Mouse (Mus musculus): ENCODE data around the gene Krtap3-1.
A peak's percentile ranks its signal among the peaks of the same experiment; 100 is the strongest.
"Not testable (repeated sequence)": the region's sequence is repeated elsewhere in the genome, so short reads cannot be mapped to it uniquely, and the experiment has no call there.

Gene Krtap3-1

GRCm38 (mm10) chr11:99566530-99566929 lies at the start of gene Krtap3-1:
Gene Krtap3-1, minus strand, starts transcription at chr11:99566630.
- DNase-seq (ENCODE audit: extremely low read depth, insufficient read length, low spot score), result no peak

DNA sequence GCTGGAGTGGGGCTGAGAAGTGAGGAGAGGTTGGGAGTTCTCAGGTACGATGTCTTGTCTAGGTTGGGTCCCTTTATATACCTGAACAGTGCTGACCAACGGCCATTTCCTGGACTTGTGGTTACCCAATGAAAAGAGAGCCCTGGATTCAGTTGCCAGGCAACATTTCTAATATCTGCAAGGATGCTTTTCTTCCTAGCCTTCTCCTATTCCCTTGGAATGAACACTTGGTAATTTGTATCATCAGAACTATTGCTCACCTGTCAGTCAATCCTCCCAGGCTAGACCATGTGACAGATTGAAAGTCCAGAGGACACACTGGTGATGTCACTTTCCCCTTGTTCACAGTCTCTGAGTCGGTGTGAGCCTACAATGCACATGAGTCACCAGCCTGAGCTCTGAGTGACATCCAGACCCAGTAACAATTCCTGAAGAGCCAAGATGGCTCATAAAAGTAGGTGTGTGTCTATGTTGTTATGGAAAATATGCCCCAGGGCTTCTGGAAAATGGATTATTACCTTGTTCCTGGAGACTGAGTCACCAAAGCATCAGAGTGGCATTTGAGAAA lies 48.5 kb upstream of the Krtap3-1 start, which contains the start of gene Krtap2-4:
TSS of gene Krtap2-4 (minus strand) at position 51 of the 568 bp plus-strand sequence.
- DNase-seq (ENCODE audit: extremely low read depth, insufficient read length, low spot score), result peak; percentile 28

DNA sequence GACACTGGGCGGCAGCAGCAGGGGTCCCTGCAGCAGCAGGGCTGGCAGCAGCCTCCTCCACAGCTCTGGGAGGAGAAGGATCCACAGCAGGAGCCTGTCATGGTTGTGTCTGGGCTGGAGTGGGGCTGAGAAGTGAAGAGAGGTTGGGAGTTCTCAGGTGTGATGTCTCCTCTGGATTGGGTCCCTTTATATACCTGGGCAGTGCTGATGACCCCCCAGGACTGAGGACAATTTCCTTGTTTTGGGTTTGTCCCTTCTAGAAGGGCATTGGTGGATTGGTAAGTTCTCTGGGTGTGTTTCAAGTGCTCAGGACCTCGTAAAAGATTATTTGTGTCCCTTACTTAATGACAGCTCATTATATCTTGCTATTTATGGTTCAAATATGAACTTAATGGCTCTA lies 43.7 kb upstream of the Krtap3-1 start, which contains the start of gene Gm11937:
TSS of gene Gm11937 (minus strand) at position 101 of the 400 bp plus-strand sequence.
- not testable (repeated sequence) for DNase-seq (ENCODE audit: extremely low read depth, insufficient read length, low spot score)

DNA sequence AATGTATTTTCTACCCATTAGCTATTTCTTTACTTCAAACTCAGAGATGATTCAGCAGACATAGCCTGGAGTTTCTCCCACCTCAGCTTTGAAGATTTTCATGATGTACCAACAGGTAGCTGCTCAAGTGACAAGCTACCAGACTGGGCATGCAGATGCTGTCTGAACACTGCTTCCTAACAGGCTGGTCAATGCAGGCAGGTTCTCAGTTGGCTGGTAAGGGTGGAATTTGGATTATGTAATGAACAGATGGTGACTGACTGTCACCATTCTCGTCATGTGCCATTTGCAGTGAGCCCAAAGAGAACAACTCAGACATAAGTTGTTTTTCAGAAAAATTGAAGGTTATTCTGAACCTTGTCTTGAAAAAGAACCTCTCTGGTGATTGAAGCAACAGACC lies 42.7 kb upstream of the Krtap3-1 start:
- DNase-seq (ENCODE audit: extremely low read depth, insufficient read length, low spot score), result no peak

DNA sequence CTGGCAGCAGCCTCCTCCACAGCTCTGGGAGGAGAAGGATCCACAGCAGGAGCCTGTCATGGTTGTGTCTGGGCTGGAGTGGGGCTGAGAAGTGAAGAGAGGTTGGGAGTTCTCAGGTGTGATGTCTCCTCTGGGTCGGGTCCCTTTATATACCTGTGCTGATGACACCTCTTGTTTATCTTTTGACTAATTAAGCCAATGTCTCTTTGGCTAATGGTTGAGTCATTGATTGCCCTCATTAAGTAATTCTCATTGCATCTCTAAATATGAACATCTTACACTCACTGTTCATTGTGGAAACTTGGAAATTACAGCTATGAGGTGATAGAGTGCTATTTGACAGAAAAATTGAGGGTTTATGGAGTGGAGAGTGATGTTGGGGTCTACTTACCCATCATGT lies 36.8 kb upstream of the Krtap3-1 start, which contains the start of gene Gm11938:
TSS of gene Gm11938 (minus strand) at position 101 of the 400 bp plus-strand sequence.
- DNase-seq (ENCODE audit: extremely low read depth, insufficient read length, low spot score), result not testable (repeated sequence)

DNA sequence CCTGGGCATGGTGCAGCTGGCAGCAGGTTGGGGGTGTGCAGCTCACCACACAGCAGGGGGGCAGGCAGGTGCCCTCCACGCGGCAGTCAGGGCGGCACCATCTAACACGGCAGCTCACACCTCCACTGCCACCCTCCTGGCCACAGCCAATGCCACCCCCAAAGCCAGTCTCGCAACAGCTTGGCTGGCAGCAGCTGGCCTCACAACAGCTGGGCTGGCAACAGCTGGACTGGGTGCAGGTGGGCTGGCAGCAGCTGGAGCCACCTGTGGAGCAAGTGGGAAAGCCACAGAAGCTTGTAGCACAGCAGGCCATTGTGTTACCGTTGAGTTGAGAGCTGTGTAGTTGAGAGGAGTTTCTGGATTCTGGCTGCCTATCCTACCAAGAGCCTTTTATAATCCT lies 31.3 kb upstream of the Krtap3-1 start, which contains the start of gene Krtap9-3:
TSS of gene Krtap9-3 (minus strand) at position 364 of the 400 bp plus-strand sequence.
- DNase-seq (ENCODE audit: extremely low read depth, insufficient read length, low spot score), result peak; percentile 11

DNA sequence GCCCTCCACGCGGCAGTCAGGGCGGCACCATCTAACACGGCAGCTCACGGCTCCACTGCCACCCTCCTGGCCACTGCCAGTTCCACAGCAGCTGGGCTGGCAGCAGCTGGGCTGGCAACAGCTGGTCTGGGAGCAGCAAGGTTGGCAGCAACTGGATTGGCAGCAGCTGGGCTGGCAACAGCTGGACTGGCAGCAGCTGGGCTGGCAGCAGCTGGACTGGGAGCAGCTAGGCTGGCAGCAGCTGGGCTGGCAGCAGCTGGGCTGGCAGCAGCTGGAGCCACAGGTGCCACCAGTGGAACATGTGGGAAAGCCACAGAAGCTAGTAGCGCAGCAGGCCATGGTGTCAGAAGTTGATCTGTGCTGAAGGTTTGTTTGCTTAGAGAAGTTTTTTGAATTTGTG lies 24.6 kb upstream of the Krtap3-1 start, which contains the start of gene Krtap1-3:
TSS of gene Krtap1-3 (minus strand) at position 359 of the 400 bp plus-strand sequence.
- DNase-seq (ENCODE audit: extremely low read depth, insufficient read length, low spot score), result peak; percentile 39

DNA sequence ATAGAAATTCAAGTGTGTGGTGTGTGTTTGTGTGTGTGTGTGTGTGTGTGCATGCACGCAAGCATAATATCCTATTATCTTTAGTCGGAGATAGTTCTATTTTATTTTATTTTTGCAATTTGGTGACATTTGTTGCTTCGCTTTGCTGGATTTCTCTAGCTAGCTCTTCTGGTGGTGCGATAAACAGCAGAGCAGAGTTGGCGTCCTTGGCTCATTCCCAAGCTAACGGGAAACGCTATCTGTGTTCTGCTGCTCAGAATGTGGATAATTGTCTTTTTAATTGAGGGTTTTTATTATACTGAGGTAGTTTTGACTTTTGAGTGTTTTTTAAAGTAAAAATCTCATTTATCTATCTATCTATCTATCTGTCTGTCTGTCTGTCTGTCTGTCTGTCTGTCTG lies 18.7 kb upstream of the Krtap3-1 start:
- DNase-seq (ENCODE audit: extremely low read depth, insufficient read length, low spot score), result no peak

- DNase-seq (ENCODE audit: extremely low read depth, insufficient read length, low spot score), result peak; percentile 17
Observed at GRCm38 (mm10) chr11:99583245-99583704, 16.8 kb upstream of the Krtap3-1 start, which contains the start of gene Krtap1-4. Gene Krtap1-4, minus strand, starts transcription at chr11:99583654.

- peak; percentile 76 for DNase-seq (ENCODE audit: extremely low read depth, insufficient read length, low spot score)
Observed at GRCm38 (mm10) chr11:99581564-99581963, 15.1 kb upstream of the Krtap3-1 start.

DNA sequence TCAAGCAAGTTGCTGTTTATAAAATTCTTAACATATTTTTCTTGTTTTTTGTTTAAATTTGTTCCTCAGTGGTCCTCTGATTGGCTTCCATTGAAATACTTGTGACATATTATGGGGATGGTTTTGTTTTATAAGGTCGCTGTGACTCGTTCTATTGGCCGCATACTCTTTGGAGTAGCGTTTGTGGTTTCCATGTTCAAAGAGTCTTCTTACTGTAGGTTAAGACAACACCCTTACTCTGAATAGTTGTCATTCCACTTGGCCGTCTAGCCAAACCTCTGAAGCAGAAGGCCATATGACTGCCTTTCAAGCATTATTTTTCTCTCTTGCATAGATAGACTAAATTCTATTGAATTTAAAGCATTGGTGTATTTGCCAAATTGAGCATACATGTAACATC lies 14.6 kb upstream of the Krtap3-1 start:
- DNase-seq (ENCODE audit: extremely low read depth, insufficient read length, low spot score), result peak; percentile 73

- DNase-seq (ENCODE audit: extremely low read depth, insufficient read length, low spot score), result peak; percentile 77
Observed at GRCm38 (mm10) chr11:99580636-99581035, 14.2 kb upstream of the Krtap3-1 start, which contains the start of gene Krtap1-5. Gene Krtap1-5, minus strand, starts transcription at chr11:99581016.

GRCm38 (mm10) chr11:99574106-99574505 lies 7.7 kb upstream of the Krtap3-1 start:
- peak; percentile 48 for DNase-seq (ENCODE audit: extremely low read depth, insufficient read length, low spot score)

- DNase-seq (ENCODE audit: extremely low read depth, insufficient read length, low spot score), result no peak
Observed at GRCm38 (mm10) chr11:99573164-99573563, 6.7 kb upstream of the Krtap3-1 start.

DNA sequence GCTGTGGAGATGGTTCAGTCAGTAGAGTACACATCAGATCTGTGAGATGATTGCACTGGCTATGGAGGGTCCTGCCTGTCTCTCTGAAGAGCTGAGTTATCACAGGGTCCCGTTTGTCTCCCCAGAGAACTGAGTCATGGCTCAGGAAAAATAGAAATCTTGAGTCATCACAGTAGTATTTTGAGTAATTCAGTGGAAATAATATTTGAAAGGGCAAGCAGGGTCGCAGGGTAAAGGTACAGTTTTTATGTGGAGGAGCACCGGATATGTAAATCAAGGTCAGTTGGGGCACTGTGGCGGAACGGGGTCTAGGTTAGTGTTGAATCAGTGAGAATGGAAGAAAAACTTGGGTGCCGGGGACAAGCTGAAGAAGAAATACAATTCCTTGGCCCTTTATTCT lies 3.9 kb downstream of the Krtap3-1 start:
- DNase-seq (ENCODE audit: extremely low read depth, insufficient read length, low spot score), result no peak

GRCm38 (mm10) chr11:99559366-99559765 lies 7.1 kb downstream of the Krtap3-1 start, which contains the start of gene Gm11939:
Gene Gm11939, minus strand, starts transcription at chr11:99559466.
- no peak for DNase-seq (ENCODE audit: extremely low read depth, insufficient read length, low spot score)

DNA sequence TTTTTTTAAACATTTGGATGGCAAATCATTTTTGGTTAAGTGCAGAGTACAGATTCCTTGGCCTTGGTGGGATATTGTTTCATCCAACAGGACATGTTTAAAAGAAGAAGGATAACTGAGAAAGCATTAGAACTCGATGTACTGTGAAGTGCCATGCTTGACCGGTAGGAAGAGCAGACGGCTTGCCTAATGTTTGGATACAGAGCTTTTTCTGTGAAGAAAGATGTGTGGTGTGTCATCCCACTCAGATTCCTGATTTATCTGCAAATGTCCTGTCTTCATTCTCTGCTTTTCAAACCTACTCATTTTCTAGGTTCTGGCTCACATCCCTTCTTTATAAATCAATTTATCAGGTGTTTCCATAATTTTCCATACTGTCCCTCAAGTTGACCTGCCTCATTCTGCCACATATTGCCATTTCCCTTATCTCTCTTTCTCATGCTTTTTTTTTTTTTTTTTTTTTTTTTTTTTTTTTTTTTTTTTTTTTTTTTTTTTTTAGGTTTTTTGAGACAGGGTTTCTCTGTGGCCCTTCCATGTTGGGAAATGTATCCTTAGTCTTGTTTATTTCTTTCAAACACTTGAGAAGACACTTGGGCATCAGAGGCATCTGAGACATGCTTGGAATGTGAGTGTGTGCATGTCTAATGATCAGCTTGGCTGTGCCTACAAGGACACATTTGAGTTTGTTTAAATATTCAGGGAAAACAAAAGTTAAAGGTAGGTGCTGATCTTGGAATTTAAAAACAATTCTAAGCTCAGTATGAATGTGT lies 8.3 kb downstream of the Krtap3-1 start:
- peak; percentile 15 for DNase-seq (ENCODE audit: extremely low read depth, insufficient read length, low spot score)

GRCm38 (mm10) chr11:99556753-99557152 lies 9.7 kb downstream of the Krtap3-1 start, which contains the start of gene Krtap3-2:
Gene Krtap3-2, minus strand, starts transcription at chr11:99556853.
- no peak for DNase-seq (ENCODE audit: extremely low read depth, insufficient read length, low spot score)

GRCm38 (mm10) chr11:99556195-99556594 lies 10.2 kb downstream of the Krtap3-1 start:
- DNase-seq (ENCODE audit: extremely low read depth, insufficient read length, low spot score), result no peak

- no peak for DNase-seq (ENCODE audit: extremely low read depth, insufficient read length, low spot score)
Observed at GRCm38 (mm10) chr11:99550765-99551164, 15.7 kb downstream of the Krtap3-1 start, which contains the start of gene Krtap3-3. Gene Krtap3-3, minus strand, starts transcription at chr11:99550865.

DNA sequence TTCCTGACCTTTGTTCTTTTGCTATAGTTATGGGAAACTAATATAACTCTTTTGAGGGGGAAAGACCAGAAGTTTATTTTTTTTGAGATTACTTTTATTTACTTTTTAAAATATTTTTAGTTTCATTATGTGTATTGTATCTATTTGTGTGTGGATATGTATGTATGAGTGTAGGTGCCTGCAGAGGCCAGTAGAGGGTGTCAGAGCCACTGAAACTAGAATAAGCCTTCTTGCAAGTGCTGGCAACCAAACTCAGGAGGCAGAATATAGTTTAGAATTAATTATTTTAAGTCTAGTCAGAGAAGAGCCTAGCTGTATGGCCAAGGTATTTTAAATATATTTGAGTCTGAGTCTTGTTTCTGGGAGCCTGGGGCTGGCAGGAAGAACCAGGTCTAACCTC lies 18.5 kb downstream of the Krtap3-1 start:
- no peak for DNase-seq (ENCODE audit: extremely low read depth, insufficient read length, low spot score)

Data from 3134 (cell line).